In the genomic region with DNA sequence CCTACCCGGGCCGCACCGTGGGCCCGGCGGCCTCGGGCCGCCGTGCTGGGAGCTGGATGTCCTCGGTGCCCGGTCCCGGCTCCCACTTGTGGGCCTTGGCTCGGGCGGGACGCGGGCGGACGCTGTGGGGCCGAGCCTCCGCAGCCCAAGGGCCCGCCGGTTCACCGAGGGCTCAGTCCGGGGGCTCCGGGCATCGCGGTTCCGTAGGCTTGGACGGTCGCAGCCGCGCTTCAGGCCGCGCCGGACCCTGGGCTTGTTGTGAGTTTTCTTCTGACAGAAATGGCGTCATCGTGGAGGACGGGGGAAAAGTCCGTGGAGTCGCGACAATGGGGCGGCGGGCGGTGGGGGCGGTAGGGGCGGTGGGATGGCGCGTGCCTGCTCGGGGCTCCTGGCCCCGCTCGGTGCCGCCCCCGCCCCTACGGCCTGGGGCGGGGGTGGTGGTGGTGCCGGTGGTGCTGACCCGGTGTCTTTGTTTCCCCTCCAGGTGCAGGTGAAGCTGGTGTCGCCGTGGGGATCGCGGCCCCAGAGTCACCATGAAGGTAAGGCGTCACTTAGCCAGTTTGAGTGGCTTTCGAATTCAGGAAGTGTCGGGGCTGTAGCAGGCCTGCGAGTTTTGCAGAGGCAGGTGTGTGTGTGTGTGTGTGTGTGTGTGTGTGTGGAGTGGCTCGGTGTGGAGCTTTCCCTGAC, we compare ENCODE assay signal across 8 mouse cellular contexts. TPM values are rescaled to one million over a fixed set of nuclear protein-coding genes. Genes with fewer than 3 reads are reported as not detected.
DNase-seq lines count a peak whose midpoint lies in the region; ATAC-seq lines count a peak whose summit lies in the region.

No protein-coding gene starts in this region.

- peak overlapping the region; percentile 98 for H3K9ac ChIP-seq in forebrain, embryonic 14.5 days (ENCODE audit: low read length)

- peak overlapping the region; percentile 93 for H3K4me3 ChIP-seq in brown adipose tissue, adult 24 weeks (ENCODE audit: insufficient read depth, low read depth, low read length)
- H3K4me3 ChIP-seq in forebrain, embryonic 14.5 days (ENCODE audit: low read depth, low read length), result peak overlapping the region; percentile 98

- WGBS in forebrain, embryonic 14.5 days, result under 1% methylated on average over 58 of the region's 65 CpGs

- H3K27ac ChIP-seq in brown adipose tissue, adult 24 weeks (replicated peaks; ENCODE audit: low read depth, low read length), result 0 out of 2 replicates have a peak overlapping the region, but pooled peaks have one; percentile 57
- H3K27ac ChIP-seq in forebrain, embryonic 14.5 days (ENCODE audit: low read depth, low read length), result peak overlapping the region; percentile 96

- DNase-seq in ES-CJ7 (ENCODE audit: low read depth, low spot score), result peak; percentile 48
- DNase-seq in forebrain, embryonic 14.5 days (ENCODE audit: low spot score), result peak; percentile 22
- DNase-seq in heart, postnatal 4 days, result peak; percentile 59
- peak; percentile 37 to 55 for DNase-seq in layer of hippocampus, postnatal 10 days (ENCODE audit: low spot score in 2 of 2)
- peak; percentile 62 for DNase-seq in lung, postnatal 14 days
- DNase-seq in right cerebral cortex, postnatal 10 days (ENCODE audit: low spot score in 2 of 2), result peak; percentile 47 to 57
- peak; percentile 35 for DNase-seq in urinary bladder, postnatal 25 days (ENCODE audit: low spot score)

- H3K4me2 ChIP-seq in forebrain, embryonic 14.5 days (ENCODE audit: low read length), result peak overlapping the region; percentile 76

- no peaks in the 10 kb centered on the region for H3K27me3 ChIP-seq in forebrain, embryonic 14.5 days (replicated peaks; ENCODE audit: control insufficient read depth, insufficient read depth, low read length)

- ATAC-seq in forebrain, embryonic 14.5 days, result no peak

- no peaks in the 10 kb centered on the region for H3K9me3 ChIP-seq in forebrain, embryonic 14.5 days (replicated peaks; ENCODE audit: control insufficient read depth, low read length)

- H3K4me1 ChIP-seq in brown adipose tissue, adult 24 weeks (ENCODE audit: control insufficient read depth, insufficient read depth, insufficient read length, low read length), result no peaks in the 10 kb centered on the region
- peaks cover 10% of the 10 kb centered on the region for H3K4me1 ChIP-seq in forebrain, embryonic 14.5 days (ENCODE audit: control insufficient read depth, insufficient read depth, low read length)

- H3K36me3 ChIP-seq in forebrain, embryonic 14.5 days (ENCODE audit: control insufficient read depth, insufficient read depth, low read length), result peaks cover 6% of the 10 kb centered on the region

RNA-seq across cellular contexts. Expression of a gene that starts 1.2 kb away (rescaled TPM):
- 28.9 and 45.6 TPM in 2 replicates for polyA plus RNA-seq in brown adipose tissue, adult 24 weeks (2012; ENCODE audit: insufficient read depth, insufficient read length, missing spikeins)
- polyA plus RNA-seq in forebrain, embryonic 14.5 days (2014; fragmentation: Nextera tagmentation; extraction: Ambion mirVana), result 81.5 and 87.3 TPM in 2 replicates
- 10 to 100 TPM; 30.4 to 33.3 TPM for total RNA-seq in heart, postnatal 4 days (2021)
- total RNA-seq in layer of hippocampus, postnatal 10 days (2021), result 10 to 100 TPM; 54.4 to 63.7 TPM

RNA-seq across cellular contexts. Expression of a gene that starts 1.5 kb away (rescaled TPM):
- polyA plus RNA-seq in brown adipose tissue, adult 24 weeks (2012; ENCODE audit: insufficient read depth, insufficient read length, missing spikeins), result 9.4 and 9.7 TPM in 2 replicates
- 57.3 and 75.4 TPM in 2 replicates for polyA plus RNA-seq in forebrain, embryonic 14.5 days (2014; fragmentation: Nextera tagmentation; extraction: Ambion mirVana)
- total RNA-seq in heart, postnatal 4 days (2021), result 10 to 100 TPM; 26.7 to 31.9 TPM
- total RNA-seq in layer of hippocampus, postnatal 10 days (2021), result 10 to 100 TPM; 48.6 to 48.8 TPM

RNA-seq across cellular contexts. Expression of a gene that starts 25.0 kb away (rescaled TPM):
- 22.9 and 29.5 TPM in 2 replicates for polyA plus RNA-seq in brown adipose tissue, adult 24 weeks (2012; ENCODE audit: insufficient read depth, insufficient read length, missing spikeins)
- polyA plus RNA-seq in forebrain, embryonic 14.5 days (2014; fragmentation: Nextera tagmentation; extraction: Ambion mirVana), result 97.3 and 107 TPM in 2 replicates
- total RNA-seq in heart, postnatal 4 days (2021), result 10 to 100 TPM; 29.1 to 30.1 TPM
- total RNA-seq in layer of hippocampus, postnatal 10 days (2021), result 10 to 100 TPM; 67.2 to 83.9 TPM
